Mouse (Mus musculus) thymus, postnatal 4 days (tissue): ENCODE results near the gene Nup155.
"Not testable (repeated sequence)": the region's sequence is repeated elsewhere in the genome, so short reads cannot be mapped to it uniquely, and the experiment has no call there.

Experiments
- DNase-seq: peaks from one replicate; pipeline ENCODE4 v3.0.0; 2021

Gene Nup155

GRCm38 (mm10) chr15:8108966-8109743 lies at the start of gene Nup155:
Nup155 (plus strand) TSS chr15:8109273.
- DNase-seq = peak; percentile 90

- DNase-seq = no peak
Measured at GRCm38 (mm10) chr15:8065221-8065620, 43.9 kb upstream of the Nup155 start.

- not testable (repeated sequence) for DNase-seq
Measured at GRCm38 (mm10) chr15:8073159-8073558, 35.9 kb upstream of the Nup155 start.

GRCm38 (mm10) chr15:8082139-8082538 lies 26.9 kb upstream of the Nup155 start:
- DNase-seq = no peak

GRCm38 (mm10) chr15:8087293-8087692 lies 21.8 kb upstream of the Nup155 start:
- DNase-seq = no peak

- no peak for DNase-seq
Measured at GRCm38 (mm10) chr15:8088715-8089114, 20.4 kb upstream of the Nup155 start.

- DNase-seq = no peak
Measured at GRCm38 (mm10) chr15:8090685-8091084, 18.4 kb upstream of the Nup155 start.

- DNase-seq = not testable (repeated sequence)
Measured at GRCm38 (mm10) chr15:8092668-8093067, 16.4 kb upstream of the Nup155 start.

GRCm38 (mm10) chr15:8097853-8098252 lies 11.2 kb upstream of the Nup155 start:
- peak; percentile 88 for DNase-seq

- peak; percentile 99 for DNase-seq
Measured at GRCm38 (mm10) chr15:8098774-8099749, 10.0 kb upstream of the Nup155 start, which contains the start of gene Wdr70. Wdr70 (minus strand) TSS chr15:8099209.

GRCm38 (mm10) chr15:8101975-8102542 lies 7.0 kb upstream of the Nup155 start:
- not testable (repeated sequence) for DNase-seq

GRCm38 (mm10) chr15:8108360-8108965 lies 610 bp upstream of the Nup155 start:
- no peak for DNase-seq

- DNase-seq = no peak
Measured at GRCm38 (mm10) chr15:8109782-8110181, 709 bp downstream of the Nup155 start.

- DNase-seq = no peak
Measured at GRCm38 (mm10) chr15:8129281-8129680, 20.2 kb downstream of the Nup155 start.

GRCm38 (mm10) chr15:8131268-8131667 lies 22.2 kb downstream of the Nup155 start:
- DNase-seq = no peak

- no peak for DNase-seq
Measured at GRCm38 (mm10) chr15:8131761-8132160, 22.7 kb downstream of the Nup155 start.

GRCm38 (mm10) chr15:8135606-8136005 lies 26.5 kb downstream of the Nup155 start:
- no peak for DNase-seq

- no peak for DNase-seq
Measured at GRCm38 (mm10) chr15:8161841-8162240, 52.8 kb downstream of the Nup155 start.

GRCm38 (mm10) chr15:8168591-8169265 lies 59.7 kb downstream of the Nup155 start, which contains the start of gene Cplane1:
Cplane1 (plus strand) TSS chr15:8169106.
- peak; percentile 98 for DNase-seq

- DNase-seq = no peak
Measured at GRCm38 (mm10) chr15:8169266-8169746, 60.2 kb downstream of the Nup155 start.

- DNase-seq = no peak
Measured at GRCm38 (mm10) chr15:8189563-8189962, 80.5 kb downstream of the Nup155 start.

- DNase-seq = no peak
Measured at GRCm38 (mm10) chr15:8190435-8190834, 81.4 kb downstream of the Nup155 start.
